Mouse (Mus musculus): Measurements from ENCODE around the gene Pafah2.

DNA sequence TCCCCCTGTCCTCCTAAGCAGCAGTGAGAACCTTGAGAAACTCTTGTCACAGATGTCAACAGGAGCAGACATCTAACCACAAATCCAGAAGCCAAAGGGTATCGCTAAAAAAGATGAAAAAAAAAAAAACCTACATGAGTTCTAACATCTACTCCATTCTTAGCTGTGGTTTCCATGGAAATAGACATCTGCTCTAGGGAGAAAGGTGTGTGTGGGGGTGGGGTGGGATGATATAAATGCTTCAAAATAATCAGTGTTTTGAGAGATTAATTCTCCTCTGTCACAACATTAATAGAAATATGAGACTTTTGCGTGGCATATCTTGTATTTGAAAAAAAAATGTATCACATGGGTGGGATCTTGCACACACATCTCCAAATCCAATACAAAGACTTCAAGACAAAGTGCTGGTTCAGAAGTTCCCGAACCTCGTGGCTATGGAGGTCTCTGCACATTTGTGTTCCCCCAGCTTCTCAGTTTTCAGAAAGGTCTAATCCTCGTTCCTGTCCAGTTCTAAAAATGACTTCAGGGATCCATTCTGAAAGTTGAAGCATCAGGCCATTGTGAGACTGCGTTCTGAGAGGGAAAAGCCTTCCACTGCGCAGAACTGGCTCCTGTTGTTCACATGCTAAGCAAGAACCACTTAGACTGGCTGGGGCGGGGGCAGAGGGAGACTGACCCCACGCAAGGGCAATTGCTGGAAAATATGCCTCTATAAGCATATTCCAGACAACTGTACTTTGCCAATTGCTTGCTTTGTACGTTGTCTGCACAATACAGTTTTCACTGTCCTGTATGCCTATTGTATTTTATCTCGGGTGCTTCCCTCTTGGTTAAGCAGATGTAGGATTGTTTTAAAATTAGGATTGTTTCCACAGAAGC, 70.5 kb downstream of the Pafah2 start:
- no peak for TF ChIP-seq CTCF (conservative IDR thresholded peaks at IDR 0.05; ENCODE audit: insufficient read depth, insufficient read length, low read depth, low read length)
- TF ChIP-seq POLR2A (IDR thresholded peaks at IDR 0.05; ENCODE audit: low read depth, low read length), result no peak

Measured in kidney, adult 2 months (tissue).